Mouse (Mus musculus) heart, adult 2 months (tissue): ENCODE data around the gene Fndc3b. TPM values are rescaled to one million over a fixed set of nuclear protein-coding genes. Genes with fewer than 3 reads are reported as not detected.

Experiments used
- DNase-seq, 2 experiments: peaks; one replicate each; pipeline ENCODE4 v3.0.0; 2021
- H3K27ac ChIP-seq: fragments of 200-600 bp; 2 replicates; pipeline ENCODE4 v1.8.1; 2022
- H3K27me3 ChIP-seq: fragments of 200-500 bp; 2 replicates; pipeline ENCODE4 v1.6.1; 2012; ENCODE audit warnings: mild to moderate bottlenecking, low read length, inconsistent platforms, mixed read lengths; ENCODE audit not compliant: control insufficient read depth, insufficient read depth
- H3K36me3 ChIP-seq: fragments of 200-500 bp; 2 replicates; pipeline ENCODE4 v1.6.1; 2012; ENCODE audit warnings: low read length, inconsistent platforms; ENCODE audit not compliant: control insufficient read depth, insufficient read depth
- H3K4me1 ChIP-seq: fragments of 200-500 bp; 2 replicates; pipeline ENCODE4 v1.6.1; 2011; ENCODE audit warnings: low read length; ENCODE audit not compliant: control insufficient read depth, insufficient read depth
- H3K4me3 ChIP-seq: fragments of 200-600 bp; 2 replicates; pipeline ENCODE4 v1.8.1; 2022
- H3K79me2 ChIP-seq: fragments of 200-500 bp; replicated peaks from 2 replicates; pipeline ENCODE4 v1.6.1; 2012; ENCODE audit warnings: mild to moderate bottlenecking, inconsistent platforms, low read length, moderate library complexity, mixed read lengths; ENCODE audit not compliant: control insufficient read depth, insufficient read depth
- H3K9ac ChIP-seq: fragments of 200-500 bp; 2 replicates; pipeline ENCODE4 v1.6.1; 2012; ENCODE audit warnings: low read depth, mild to moderate bottlenecking, control low read depth, inconsistent platforms, low read length, mixed read lengths
- CTCF ChIP-seq: fragments of 200-600 bp; IDR thresholded peaks from 2 replicates; pipeline ENCODE4 v1.8.1; 2022; ENCODE audit warnings: antibody characterized with exemption, mild to moderate bottlenecking, moderate library complexity
- EP300 ChIP-seq: fragments of 200-500 bp; IDR thresholded peaks from 2 replicates; pipeline ENCODE4 v1.6.1; 2011; ENCODE audit warnings: low read depth, low read length, control low read depth; ENCODE audit not compliant: insufficient read depth
- POLR2A ChIP-seq: fragments of 200-500 bp; IDR thresholded peaks from 2 replicates; pipeline ENCODE4 v1.6.1; 2011; ENCODE audit warnings: mild to moderate bottlenecking, low read depth, low read length, control low read depth; ENCODE audit not compliant: insufficient read depth
- WGBS: fragments of 180-500 bp; shearing (Covaris S2); methylation state at CpG from one replicate; pipeline ENCODE4 v1.1.7; 2018; 5-methylcytosine and 5-hydroxymethylcytosine counted together
- intact Hi-C: fragments of 180-260 bp; cut with DNase I; formaldehyde crosslinking; loops from one replicate; pipeline ENCODE4 v1.15.1; 2025
- polyA plus RNA-seq: library from polyadenylated mRNA; depleted of rRNA; stranded (reverse); fragments of >200 nt; gene quantifications from 2 replicates; pipeline ENCODE4 v1.2.3, GENCODE M21; 2012
- total RNA-seq, 2 experiments: library from RNA; stranded (reverse); gene quantifications; 2 replicates each; pipeline ENCODE4 v1.2.3; 2021

The Fndc3b gene
- total and polyA plus RNA-seq, 3 experiments: 15.3 to 57.4 (median 52.1) TPM

DNA sequence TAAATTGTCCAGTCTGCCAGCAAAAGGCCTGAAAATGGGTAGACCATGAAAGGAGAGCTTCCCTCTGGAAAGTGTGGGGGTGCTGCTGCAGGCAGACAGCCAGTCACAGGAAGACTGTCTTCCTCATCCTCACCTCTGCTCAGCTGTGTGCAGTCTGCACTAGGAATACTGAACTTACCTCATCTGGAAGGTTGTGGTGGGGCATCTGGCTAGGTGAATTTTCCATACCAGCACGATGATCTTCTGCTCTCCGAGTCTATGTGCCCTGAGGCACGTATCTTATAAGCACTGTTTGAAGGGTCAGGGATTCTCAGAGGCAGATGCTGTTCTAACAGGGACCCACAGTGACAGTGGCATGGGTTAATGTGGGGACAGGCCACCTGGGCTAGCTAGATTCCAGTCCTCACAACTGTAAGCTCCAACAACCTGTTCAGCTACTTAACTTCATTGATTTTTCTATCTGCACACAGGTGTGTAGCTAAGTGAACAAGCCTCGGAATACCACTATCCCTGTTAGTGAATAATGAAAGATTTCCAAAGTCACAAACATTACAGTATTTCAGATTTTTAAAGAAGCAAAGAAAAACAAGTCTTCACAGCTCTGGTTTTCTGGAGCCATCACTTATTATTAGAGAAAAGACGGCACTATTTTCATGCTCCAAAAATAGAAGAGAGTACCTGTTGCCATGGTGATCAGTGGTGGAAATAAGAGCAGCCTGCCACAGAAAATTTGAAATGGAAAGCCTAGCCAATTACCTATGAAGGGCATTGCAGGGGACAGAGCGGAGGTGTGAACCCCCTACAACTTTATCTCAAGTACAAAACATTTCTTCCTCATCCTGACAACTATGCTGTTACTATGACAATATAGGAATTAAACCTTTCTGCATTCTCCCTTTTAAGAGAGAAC is 128.9 kb downstream of the Fndc3b start:
- H3K36me3 ChIP-seq: peaks cover 5% of the 10 kb centered on the region
- TF ChIP-seq POLR2A (no peak), CTCF (no peak), EP300 (no peak)
- intact Hi-C loops: no loop called here
- no peak overlapping the region for H3K27ac ChIP-seq
- no peak overlapping the region for H3K4me3 ChIP-seq
- peaks cover 2% of the 10 kb centered on the region; the same call in 1 of the 2 replicates for H3K79me2 ChIP-seq
- WGBS: 75% methylated on average over 6 of the region's 6 CpGs
- DNase-seq: no peak
- H3K4me1 ChIP-seq: peaks cover 14% of the 10 kb centered on the region
- no peak overlapping the region for H3K9ac ChIP-seq
- no peaks in the 10 kb centered on the region for H3K27me3 ChIP-seq

DNA sequence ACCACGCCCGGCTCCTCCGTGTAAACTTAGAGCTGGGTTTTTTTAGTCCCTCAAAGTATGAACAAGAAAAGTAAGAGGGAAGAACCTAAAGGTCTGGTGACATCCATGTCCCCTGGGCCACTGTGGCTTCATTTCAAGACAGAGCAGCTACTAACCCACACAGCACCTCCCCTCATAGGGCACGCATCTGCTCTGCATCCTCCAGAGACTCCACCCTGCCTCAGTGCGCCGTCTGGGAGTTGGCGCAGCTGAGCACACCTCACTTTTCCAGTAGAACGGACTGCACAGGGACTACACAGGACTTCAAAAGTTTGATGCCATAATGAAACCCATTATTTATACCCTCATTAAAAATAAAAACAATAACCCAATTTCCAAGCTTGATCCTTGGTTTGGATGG is 130.2 kb downstream of the Fndc3b start:
- Histone ChIP-seq H3K4me3 (no peak overlapping the region), H3K4me1 (peaks cover 16% of the 10 kb centered on the region), H3K36me3 (peaks cover 5% of the 10 kb centered on the region), H3K79me2 (peaks cover 4% of the 10 kb centered on the region), H3K27ac (no peak overlapping the region), H3K27me3 (no peaks in the 10 kb centered on the region), H3K9ac (no peak overlapping the region)
- WGBS: 87% methylated on average over 8 of the region's 8 CpGs
- DNase-seq: no peak
- no peak for TF ChIP-seq POLR2A
- no peak for TF ChIP-seq CTCF
- no peak for TF ChIP-seq EP300
- intact Hi-C loops: no loop called here

DNA sequence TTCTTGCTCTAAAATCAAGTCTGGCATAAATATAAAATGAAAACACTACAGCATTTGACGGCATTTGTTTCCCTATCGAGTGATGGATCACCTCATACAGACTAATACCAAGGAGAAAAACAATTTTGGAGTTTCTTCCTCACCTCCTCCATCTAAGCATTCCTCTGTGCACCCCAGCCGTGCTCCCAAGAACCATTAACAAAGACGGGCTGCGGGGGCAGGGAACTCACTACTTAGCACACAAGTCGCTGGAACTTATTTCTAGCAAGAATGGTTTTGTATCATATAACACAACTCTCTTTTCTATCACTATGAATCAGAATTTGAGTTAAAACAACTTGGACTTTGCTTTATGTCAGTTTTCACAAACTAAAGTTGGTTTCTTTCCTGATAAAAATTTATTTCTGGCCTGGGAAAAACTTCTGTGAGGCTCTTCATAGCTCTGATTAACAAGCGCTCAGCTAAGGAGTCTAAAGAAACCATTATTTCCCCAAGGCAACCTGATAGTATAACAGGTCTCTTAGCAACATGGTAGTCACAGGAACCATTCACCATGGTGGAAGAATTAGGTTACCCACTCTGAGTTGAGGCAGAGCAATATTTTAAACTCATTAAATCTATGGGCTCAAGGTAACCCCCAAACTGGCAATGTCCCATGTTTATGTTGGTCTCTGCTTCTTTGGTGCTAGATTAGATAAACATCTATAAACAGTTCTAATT is 131.1 kb downstream of the Fndc3b start:
- 82% methylated on average over 7 of the region's 7 CpGs for WGBS
- Histone ChIP-seq H3K9ac (no peak overlapping the region), H3K27ac (no peak overlapping the region), H3K4me1 (peaks cover 14% of the 10 kb centered on the region), H3K4me3 (no peak overlapping the region), H3K27me3 (no peaks in the 10 kb centered on the region), H3K36me3 (peaks cover under 1% of the 10 kb centered on the region), H3K79me2 (peaks cover 4% of the 10 kb centered on the region)
- no peak for DNase-seq
- no peak for TF ChIP-seq CTCF
- TF ChIP-seq EP300: no peak
- no peak for TF ChIP-seq POLR2A
- intact Hi-C loops: no loop called here

DNA sequence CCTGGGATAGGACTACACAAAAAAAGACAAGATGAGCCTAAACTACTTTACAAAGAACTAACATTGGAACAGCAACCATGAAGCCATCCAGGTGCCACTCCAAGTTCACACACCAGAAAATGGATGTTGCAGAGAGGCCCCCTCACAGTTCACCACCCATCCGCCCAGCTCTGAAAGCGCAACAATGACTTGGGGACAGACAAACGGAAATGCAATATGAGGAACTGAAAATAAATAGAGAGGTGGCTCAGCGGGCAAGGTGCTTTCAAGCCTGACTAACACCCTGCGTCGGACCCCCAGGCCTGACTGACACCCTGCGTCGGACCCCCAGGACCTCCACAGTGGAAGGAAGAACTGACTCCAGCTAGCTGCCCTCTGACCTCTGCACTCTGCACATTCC is 131.9 kb downstream of the Fndc3b start:
- intact Hi-C loops: no loop called here
- WGBS: 88% methylated on average over 8 of the region's 8 CpGs
- no peak for TF ChIP-seq CTCF
- no peak for TF ChIP-seq EP300
- TF ChIP-seq POLR2A: no peak
- Histone ChIP-seq H3K4me1 (peaks cover 7% of the 10 kb centered on the region), H3K79me2 (peaks cover 4% of the 10 kb centered on the region), H3K36me3 (no peaks in the 10 kb centered on the region; the same call in none of the 2 replicates), H3K4me3 (no peak overlapping the region), H3K9ac (no peak overlapping the region), H3K27ac (no peak overlapping the region), H3K27me3 (no peaks in the 10 kb centered on the region)
- no peak for DNase-seq

DNA sequence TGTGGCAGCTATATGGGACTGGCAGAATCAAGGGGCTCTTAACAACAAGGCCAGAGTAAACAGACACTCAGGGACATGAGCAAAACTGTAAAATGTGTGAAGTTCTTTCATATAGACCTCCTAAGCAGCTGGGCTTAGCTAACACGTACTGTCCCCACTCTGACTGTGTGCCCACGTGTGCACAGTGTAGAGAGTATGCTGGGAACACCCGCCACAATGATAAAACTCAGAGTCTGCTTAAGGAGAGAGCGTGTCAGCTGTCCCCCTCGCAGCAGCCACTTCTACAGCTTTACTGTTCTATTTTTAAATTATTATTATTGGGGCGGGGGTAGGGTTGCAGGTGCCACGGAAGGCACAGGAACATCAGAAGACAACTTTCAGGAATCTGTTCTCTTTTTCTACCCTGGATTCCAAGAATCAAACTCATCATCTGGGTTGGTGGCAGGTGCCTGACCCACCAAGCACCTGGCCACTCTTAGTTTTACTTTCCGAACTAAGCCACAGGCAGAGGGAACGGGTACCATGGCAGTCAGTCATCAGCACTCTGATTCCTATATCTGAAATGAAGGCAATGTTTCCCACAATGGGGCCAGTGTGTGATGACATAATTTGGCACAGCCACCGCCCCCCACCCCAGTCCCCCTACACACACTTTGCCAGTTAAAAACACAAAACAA is 133.6 kb downstream of the Fndc3b start:
- DNase-seq: no peak
- peaks cover 2% of the 10 kb centered on the region for H3K36me3 ChIP-seq
- no peak overlapping the region for H3K27ac ChIP-seq
- intact Hi-C loops: no loop called here
- WGBS: 63% methylated on average over 10 of the region's 10 CpGs
- TF ChIP-seq CTCF (no peak), EP300 (no peak), POLR2A (no peak)
- H3K27me3 ChIP-seq: no peaks in the 10 kb centered on the region
- H3K4me3 ChIP-seq: no peak overlapping the region
- peaks cover 4% of the 10 kb centered on the region for H3K79me2 ChIP-seq
- no peak overlapping the region for H3K9ac ChIP-seq
- peaks cover 7% of the 10 kb centered on the region for H3K4me1 ChIP-seq

DNA sequence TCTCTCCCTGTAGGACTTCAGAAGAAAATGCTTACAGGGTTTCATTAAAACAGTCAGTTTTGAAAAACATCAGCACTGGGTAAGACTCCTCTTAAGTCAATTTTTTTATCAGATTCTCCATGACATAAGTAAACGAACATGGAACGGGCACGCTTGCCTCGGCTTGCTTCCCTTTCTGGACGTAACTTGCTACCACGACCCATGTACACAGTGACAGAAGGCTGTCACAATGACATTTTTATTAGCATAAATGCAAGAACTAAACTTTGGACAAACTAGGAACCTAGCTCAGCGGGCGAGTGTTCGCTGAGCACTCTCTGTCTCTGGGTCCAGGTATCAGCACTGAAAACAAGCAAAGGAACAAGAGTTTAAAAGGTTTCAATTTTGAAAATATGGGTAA is 136.9 kb downstream of the Fndc3b start:
- H3K9ac ChIP-seq: no peak overlapping the region
- peaks cover 7% of the 10 kb centered on the region for H3K4me1 ChIP-seq
- DNase-seq: no peak
- TF ChIP-seq EP300: no peak
- TF ChIP-seq CTCF: no peak
- no peak for TF ChIP-seq POLR2A
- 90% methylated on average over 9 of the region's 9 CpGs for WGBS
- no peaks in the 10 kb centered on the region for H3K27me3 ChIP-seq
- intact Hi-C loops: no loop called here
- no peak overlapping the region for H3K4me3 ChIP-seq
- H3K79me2 ChIP-seq: peaks cover 5% of the 10 kb centered on the region
- peaks cover 2% of the 10 kb centered on the region; the same call in 1 of the 2 replicates for H3K36me3 ChIP-seq
- H3K27ac ChIP-seq: no peak overlapping the region
